Mouse (Mus musculus): ENCODE data around the gene Gal3st2b. TPM values are rescaled to one million over a fixed set of nuclear protein-coding genes. Genes with fewer than 3 reads are reported as not detected.
A peak's percentile ranks its signal among the peaks of the same experiment; 100 is the strongest.
"Not testable (repeated sequence)": the region's sequence is repeated elsewhere in the genome, so short reads cannot be mapped to it uniquely, and the experiment has no call there.

Gene Gal3st2b
- polyA plus RNA-seq, 1 experiment from 2014 or later = not detected

DNA sequence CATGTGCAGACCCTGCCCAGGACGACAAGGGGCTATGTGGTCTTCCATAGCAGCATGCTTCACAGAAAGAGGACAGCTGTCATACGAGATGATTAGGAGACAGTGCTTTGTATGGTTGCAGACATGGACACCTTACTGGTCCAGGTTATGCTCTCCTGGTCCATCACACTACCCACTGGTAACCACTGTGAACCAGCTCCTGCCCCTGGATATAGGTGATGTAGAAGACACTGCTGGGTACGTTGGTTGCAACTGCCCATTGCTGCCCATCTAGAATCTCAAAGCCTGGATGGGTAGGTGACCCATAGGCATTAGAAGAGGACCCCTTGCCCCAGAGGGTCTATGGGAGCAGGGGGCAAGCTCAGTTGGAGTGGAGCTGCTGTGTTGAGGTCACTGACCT lies 1.2 kb downstream of the Gal3st2b start:
- not testable (repeated sequence) for H3K4me3 ChIP-seq; H3K27ac ChIP-seq; H3K9ac ChIP-seq; ATAC-seq (replicated peaks; ENCODE audit: insufficient number of reproducible peaks, insufficient read depth, low FRiP score, low read depth); H3K4me2 ChIP-seq; H3K27me3 ChIP-seq; H3K4me1 ChIP-seq (replicated peaks); H3K36me3 ChIP-seq; H3K9me3 ChIP-seq (replicated peaks)
- 76% methylated on average over 3 of the region's 3 CpGs for WGBS

DNA sequence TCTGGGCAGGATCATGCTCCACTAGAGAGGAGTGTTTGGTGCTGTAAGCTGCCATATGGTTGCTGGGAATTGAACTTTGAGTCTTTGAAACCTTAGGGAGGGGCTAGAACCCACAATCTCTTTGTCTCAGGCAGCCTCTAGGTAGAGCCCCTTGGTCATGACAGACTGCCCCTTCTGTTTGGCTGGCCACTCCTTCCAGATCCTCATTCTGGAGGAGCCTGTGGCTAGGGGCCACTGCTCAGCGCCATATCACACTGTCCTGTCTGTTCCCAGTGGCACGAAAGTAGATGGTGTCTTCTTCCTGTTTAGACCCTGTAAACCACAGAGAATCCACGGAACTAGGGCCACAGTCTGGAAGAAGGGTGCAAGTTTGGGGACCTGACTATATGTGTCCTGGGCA lies 4.5 kb downstream of the Gal3st2b start:
- not testable (repeated sequence) for H3K27ac ChIP-seq; H3K4me3 ChIP-seq; H3K9me3 ChIP-seq (replicated peaks); H3K4me2 ChIP-seq; H3K36me3 ChIP-seq; H3K4me1 ChIP-seq (replicated peaks); ATAC-seq (replicated peaks; ENCODE audit: insufficient number of reproducible peaks, insufficient read depth, low FRiP score, low read depth); H3K9ac ChIP-seq; H3K27me3 ChIP-seq
- WGBS = 71% methylated on average over 3 of the region's 3 CpGs

GRCm38 (mm10) chr1:93923098-93923497 lies 5.0 kb downstream of the Gal3st2b start:
- H3K4me3 ChIP-seq; H3K4me1 ChIP-seq (replicated peaks); H3K27ac ChIP-seq; H3K27me3 ChIP-seq; H3K36me3 ChIP-seq; H3K9me3 ChIP-seq (replicated peaks); H3K9ac ChIP-seq; H3K4me2 ChIP-seq: not testable (repeated sequence)
- WGBS = 35% methylated on average over 2 of the region's 2 CpGs
- 0 out of 2 replicates have a peak, but pooled peaks have one; percentile 35 for ATAC-seq (replicated peaks; ENCODE audit: insufficient number of reproducible peaks, insufficient read depth, low FRiP score, low read depth)

DNA sequence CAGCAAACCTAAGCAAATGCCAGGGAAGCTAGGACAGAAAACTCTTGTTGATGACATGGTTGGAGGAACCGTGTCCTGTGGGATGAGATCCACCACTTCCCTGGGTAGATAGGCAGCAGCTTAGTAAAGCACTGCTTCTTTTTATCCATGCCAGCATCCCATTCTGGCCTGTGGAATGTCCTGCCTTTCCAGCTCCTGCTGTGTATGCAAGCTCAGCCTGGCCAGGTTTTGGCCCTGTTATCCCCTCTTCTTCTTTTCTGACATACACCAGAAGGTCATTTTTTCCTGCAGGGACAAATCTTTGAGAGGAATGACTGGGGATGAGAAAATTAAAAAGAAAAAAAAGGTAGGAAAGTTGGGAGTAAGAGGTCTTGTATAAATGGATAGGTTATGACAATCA lies 17.3 kb downstream of the Gal3st2b start:
- not testable (repeated sequence) for ATAC-seq (replicated peaks; ENCODE audit: insufficient number of reproducible peaks, insufficient read depth, low FRiP score, low read depth); H3K4me2 ChIP-seq
- 83% methylated on average over 1 of the region's 1 CpGs for WGBS

GRCm38 (mm10) chr1:93937807-93938206 lies 19.7 kb downstream of the Gal3st2b start:
- not testable (repeated sequence) for H3K27ac ChIP-seq; ATAC-seq (replicated peaks; ENCODE audit: insufficient number of reproducible peaks, insufficient read depth, low FRiP score, low read depth); H3K4me1 ChIP-seq (replicated peaks); H3K36me3 ChIP-seq; H3K9ac ChIP-seq; H3K27me3 ChIP-seq; H3K9me3 ChIP-seq (replicated peaks); H3K4me3 ChIP-seq; H3K4me2 ChIP-seq
- 63% methylated on average over 1 of the region's 1 CpGs for WGBS

More for the DNA sequence above, 17.3 kb downstream of the Gal3st2b start:
- H3K27ac ChIP-seq; H3K4me3 ChIP-seq; H3K9ac ChIP-seq; H3K9me3 ChIP-seq (replicated peaks); H3K36me3 ChIP-seq; H3K4me1 ChIP-seq (replicated peaks); H3K27me3 ChIP-seq: not testable (repeated sequence)

DNA sequence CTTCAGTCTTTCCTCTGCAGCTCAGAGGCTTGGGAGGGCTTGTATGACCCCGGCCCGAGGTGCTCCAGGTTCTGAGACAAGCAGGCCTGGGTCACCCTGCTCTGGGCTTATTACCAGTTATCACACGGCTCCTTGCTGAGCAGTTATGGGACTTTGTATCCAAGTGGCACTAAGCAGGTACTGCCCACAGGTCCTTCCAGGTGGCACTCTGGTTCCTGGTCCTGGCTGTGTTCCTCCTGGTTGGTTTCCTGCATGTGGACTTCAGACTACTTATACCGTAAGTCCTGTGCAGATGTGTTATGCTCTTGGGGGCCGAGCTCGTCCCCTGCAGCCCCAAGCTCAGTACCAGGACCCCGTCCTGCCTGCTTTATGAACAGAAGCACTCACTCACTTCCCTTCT lies 20.3 kb downstream of the Gal3st2b start:
- H3K27me3 ChIP-seq; H3K4me3 ChIP-seq; ATAC-seq (replicated peaks; ENCODE audit: insufficient number of reproducible peaks, insufficient read depth, low FRiP score, low read depth); H3K9me3 ChIP-seq (replicated peaks); H3K27ac ChIP-seq; H3K36me3 ChIP-seq; H3K4me2 ChIP-seq; H3K9ac ChIP-seq; H3K4me1 ChIP-seq (replicated peaks): not testable (repeated sequence)
- 86% methylated on average over 7 of the region's 7 CpGs for whole genome bisulfite sequencing

DNA sequence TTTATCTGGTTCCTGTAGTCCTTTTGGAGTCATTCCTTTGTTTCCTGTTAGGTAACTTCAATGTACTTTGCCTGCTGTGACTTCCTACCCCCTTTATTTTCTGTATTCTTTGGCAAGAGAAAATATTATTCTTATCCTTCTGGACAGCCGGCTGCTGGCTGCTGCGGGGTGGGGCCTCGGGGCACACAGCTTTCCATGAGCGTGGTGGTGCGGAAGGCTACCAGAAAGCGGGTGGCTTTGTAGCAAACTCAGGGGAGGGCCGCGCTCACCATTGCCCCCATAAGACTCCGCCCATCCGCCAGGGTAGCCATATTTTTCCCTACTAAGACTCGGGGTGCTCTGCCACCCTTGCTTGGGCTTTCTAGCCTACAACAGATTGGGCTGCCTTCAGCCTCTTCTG lies 31.0 kb downstream of the Gal3st2b start:
- H3K27ac ChIP-seq; H3K27me3 ChIP-seq; H3K9ac ChIP-seq; H3K4me2 ChIP-seq; H3K4me3 ChIP-seq; H3K4me1 ChIP-seq (replicated peaks); H3K9me3 ChIP-seq (replicated peaks); H3K36me3 ChIP-seq: not testable (repeated sequence)
- peak; percentile 73 for ATAC-seq (replicated peaks; ENCODE audit: insufficient number of reproducible peaks, insufficient read depth, low FRiP score, low read depth)
- WGBS = no CpG with 5 or more reads among the region's 11 CpGs

- H3K4me2 ChIP-seq; H3K27me3 ChIP-seq; H3K9me3 ChIP-seq (replicated peaks); H3K9ac ChIP-seq; ATAC-seq (replicated peaks; ENCODE audit: insufficient number of reproducible peaks, insufficient read depth, low FRiP score, low read depth); H3K27ac ChIP-seq; H3K4me3 ChIP-seq; H3K36me3 ChIP-seq; H3K4me1 ChIP-seq (replicated peaks): not testable (repeated sequence)
- WGBS = no CpG with 5 or more reads among the region's 1 CpGs
Measured at GRCm38 (mm10) chr1:93966489-93966888, 48.4 kb downstream of the Gal3st2b start.

DNA sequence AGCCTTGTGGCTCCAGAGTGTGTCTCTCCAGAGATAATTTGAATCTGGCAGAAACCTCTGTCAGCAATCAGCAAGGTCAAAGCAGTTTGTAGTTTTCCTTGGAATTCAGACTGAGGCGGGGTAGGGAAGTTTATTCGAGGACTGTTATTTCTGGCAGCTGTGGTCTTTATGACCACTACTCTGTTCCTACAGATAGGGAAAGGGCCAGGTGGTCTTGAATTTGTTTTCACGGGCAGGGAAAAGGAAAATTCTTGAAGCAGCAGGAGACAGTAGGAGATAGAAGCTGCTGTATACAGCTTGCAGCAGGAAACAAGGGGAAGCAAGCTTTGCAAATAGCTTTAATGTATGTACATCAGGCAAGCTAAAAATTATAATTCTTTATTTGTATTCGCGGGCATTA lies 52.3 kb downstream of the Gal3st2b start:
- not testable (repeated sequence) for H3K36me3 ChIP-seq; H3K9ac ChIP-seq; H3K4me3 ChIP-seq; H3K4me2 ChIP-seq; H3K27me3 ChIP-seq; H3K27ac ChIP-seq; H3K4me1 ChIP-seq (replicated peaks); H3K9me3 ChIP-seq (replicated peaks)
- 0 out of 2 replicates have a peak, but pooled peaks have one; percentile 39 for ATAC-seq (replicated peaks; ENCODE audit: insufficient number of reproducible peaks, insufficient read depth, low FRiP score, low read depth)
- 49% methylated on average over 4 of the region's 5 CpGs for WGBS

DNA sequence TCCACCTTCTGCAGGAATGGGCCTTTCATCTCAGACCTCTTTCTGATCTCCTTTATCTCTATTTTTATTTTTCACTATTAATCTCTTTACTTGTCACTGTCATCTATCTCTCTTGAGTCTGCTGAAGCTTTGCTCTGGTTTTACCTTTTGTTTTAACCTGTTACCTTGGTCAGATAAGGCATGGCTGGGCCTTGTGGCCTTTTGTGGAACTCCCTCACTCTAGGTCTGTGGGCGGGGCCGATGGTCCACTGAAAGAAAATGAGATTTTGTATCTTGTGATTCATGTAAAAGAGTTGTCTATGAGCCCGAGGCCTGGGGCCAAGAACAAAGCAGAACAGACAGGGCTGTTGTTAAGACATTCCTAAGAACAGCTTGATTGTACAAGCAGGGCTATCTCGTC lies 52.7 kb downstream of the Gal3st2b start:
- not testable (repeated sequence) for H3K9ac ChIP-seq; H3K27ac ChIP-seq; H3K4me3 ChIP-seq; H3K9me3 ChIP-seq (replicated peaks); H3K4me2 ChIP-seq; ATAC-seq (replicated peaks; ENCODE audit: insufficient number of reproducible peaks, insufficient read depth, low FRiP score, low read depth); H3K27me3 ChIP-seq; H3K36me3 ChIP-seq; H3K4me1 ChIP-seq (replicated peaks)
- no CpG with 5 or more reads among the region's 4 CpGs for WGBS

- not testable (repeated sequence) for H3K9ac ChIP-seq; H3K9me3 ChIP-seq (replicated peaks); ATAC-seq (replicated peaks; ENCODE audit: insufficient number of reproducible peaks, insufficient read depth, low FRiP score, low read depth); H3K36me3 ChIP-seq; H3K27ac ChIP-seq; H3K4me2 ChIP-seq; H3K4me1 ChIP-seq (replicated peaks); H3K27me3 ChIP-seq; H3K4me3 ChIP-seq
- WGBS = 22% methylated on average over 2 of the region's 4 CpGs
Measured at GRCm38 (mm10) chr1:93975764-93976163, 57.7 kb downstream of the Gal3st2b start.

DNA sequence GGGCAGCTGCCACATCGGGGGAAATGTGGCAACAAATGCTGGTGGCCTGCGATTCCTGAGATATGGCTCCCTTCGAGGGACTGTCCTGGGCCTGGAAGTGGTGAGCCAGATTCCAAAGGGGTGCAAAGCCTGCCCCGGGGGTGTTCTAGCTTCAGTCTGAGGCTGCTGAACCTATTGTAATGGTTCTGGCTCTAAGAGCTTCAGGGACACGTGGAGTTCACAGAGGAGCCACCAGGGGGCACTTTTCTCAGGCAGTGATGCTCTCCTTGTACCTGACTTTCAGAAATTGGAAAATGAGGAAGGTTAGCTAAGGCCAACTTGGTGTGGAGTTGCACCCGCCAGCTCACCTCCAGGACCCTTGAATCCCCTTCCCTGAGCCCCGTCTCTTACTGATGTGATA lies 60.2 kb downstream of the Gal3st2b start:
- no CpG with 5 or more reads among the region's 7 CpGs for WGBS
- H3K4me1 ChIP-seq (replicated peaks); H3K4me2 ChIP-seq; H3K27ac ChIP-seq; ATAC-seq (replicated peaks; ENCODE audit: insufficient number of reproducible peaks, insufficient read depth, low FRiP score, low read depth); H3K36me3 ChIP-seq; H3K9ac ChIP-seq; H3K27me3 ChIP-seq; H3K9me3 ChIP-seq (replicated peaks); H3K4me3 ChIP-seq: not testable (repeated sequence)

DNA sequence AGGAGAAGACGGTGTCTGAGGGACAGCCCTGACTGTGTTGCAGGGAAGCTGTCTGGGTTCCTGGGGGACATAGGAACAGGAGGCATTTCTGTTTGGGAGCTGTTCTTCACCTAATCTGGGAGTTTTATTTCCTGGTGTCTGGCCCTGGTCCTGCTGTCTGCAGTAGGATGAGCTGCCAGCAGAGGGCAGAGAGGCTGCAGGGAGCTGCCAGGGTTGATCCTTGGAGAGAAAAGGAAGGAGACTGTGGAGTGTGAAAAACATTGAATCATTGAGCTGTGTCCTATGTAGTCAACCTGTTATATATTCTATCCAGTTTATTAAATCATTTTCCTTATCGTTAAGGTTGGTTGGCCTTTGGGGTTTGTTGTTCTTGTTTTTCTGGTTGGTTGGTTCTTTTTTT lies 62.8 kb downstream of the Gal3st2b start:
- WGBS = no CpG with 5 or more reads among the region's 2 CpGs
- H3K9me3 ChIP-seq (replicated peaks); H3K9ac ChIP-seq; H3K27me3 ChIP-seq; H3K27ac ChIP-seq; H3K4me2 ChIP-seq; H3K36me3 ChIP-seq; H3K4me1 ChIP-seq (replicated peaks); H3K4me3 ChIP-seq; ATAC-seq (replicated peaks; ENCODE audit: insufficient number of reproducible peaks, insufficient read depth, low FRiP score, low read depth): not testable (repeated sequence)
